Mouse (Mus musculus): ENCODE data around the gene Bmf. TPM values are rescaled to one million over a fixed set of nuclear protein-coding genes. Genes with fewer than 3 reads are reported as not detected.

Bmf gene
- total RNA-seq, 2 experiments from 2014 or later: 3.4 to 4.7 TPM

GRCm38 (mm10) chr2:118545242-118546103 lies 4.0 kb downstream of the Bmf start:
- DNase-seq: peak; percentile 91

GRCm38 (mm10) chr2:118543893-118544799 lies 5.3 kb downstream of the Bmf start:
- peak; percentile 78 for DNase-seq

- DNase-seq: no peak
Observed at GRCm38 (mm10) chr2:118542971-118543573, 6.4 kb downstream of the Bmf start.

DNA sequence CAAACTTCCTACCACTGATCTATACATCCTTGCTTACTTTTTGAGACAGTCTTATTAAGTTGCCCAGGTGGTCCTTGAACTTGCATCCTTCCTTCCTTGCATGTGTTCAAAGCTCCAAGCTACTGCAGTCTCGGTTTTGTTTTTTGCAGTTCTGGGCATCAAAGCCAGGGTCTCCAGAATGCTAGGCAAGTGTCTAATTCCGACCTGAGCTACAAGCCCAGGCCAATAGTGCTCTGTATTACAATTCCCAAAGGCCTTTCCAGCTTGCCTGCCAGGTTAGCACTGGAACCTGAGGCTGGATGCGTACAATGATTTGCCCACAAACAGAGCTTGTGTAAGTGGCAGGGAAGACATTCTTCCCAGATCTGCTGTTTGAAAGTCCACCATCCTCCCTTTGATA lies 7.8 kb downstream of the Bmf start:
- no peak for DNase-seq

- DNase-seq: peak; percentile 58
Observed at GRCm38 (mm10) chr2:118540691-118541117, 8.8 kb downstream of the Bmf start.

DNA sequence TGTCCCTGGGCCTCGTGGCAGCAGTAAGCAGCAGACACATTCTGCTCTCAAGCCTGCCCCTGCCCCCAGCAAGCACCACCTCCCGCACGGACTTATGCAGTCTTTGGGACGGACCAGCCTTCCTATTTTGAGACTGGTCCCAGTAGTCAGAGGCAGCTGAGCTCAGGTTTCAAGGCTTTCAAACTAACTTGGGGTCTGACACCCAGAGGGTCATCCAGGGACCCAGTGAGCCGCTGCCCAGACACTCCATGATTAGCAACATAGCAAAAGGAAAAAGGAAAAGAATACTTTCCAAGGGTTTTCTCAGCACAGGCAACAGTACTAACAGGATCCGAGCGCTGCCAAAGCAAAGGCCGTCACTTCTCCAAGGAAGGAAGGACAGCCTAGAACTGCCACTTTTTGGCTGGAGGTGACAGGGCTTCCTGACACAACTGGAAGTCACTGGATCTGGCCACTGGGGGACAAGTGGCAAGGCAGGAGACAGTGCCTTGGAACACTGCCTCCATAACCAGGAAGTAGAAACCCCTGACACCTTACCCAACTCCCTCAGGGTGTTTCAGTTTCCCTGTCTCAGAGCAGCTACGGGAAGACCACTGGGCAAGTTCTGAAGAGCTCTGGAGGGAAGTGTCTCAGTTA lies 9.5 kb downstream of the Bmf start:
- peak; percentile 68 for DNase-seq

DNA sequence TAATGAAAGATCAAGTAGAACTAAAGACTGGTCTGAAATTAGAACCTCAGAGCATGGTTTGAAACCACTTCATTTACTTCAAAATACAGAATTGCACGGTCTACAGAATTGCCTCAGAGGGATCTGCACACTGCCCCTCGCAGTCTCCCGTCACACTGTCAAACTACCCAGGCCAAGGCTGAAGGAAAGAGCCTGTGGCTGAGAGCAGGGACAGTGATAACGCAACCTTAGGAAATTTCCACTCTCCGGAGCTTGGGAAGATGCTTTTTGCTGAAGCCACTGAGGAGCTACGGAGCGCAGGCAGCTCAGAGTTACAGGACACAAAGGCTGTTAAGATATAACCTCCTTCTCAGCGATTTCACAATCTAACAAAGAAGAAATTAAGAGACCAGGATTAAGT lies 10.4 kb downstream of the Bmf start:
- no peak for DNase-seq

- DNase-seq: no peak
Observed at GRCm38 (mm10) chr2:118537226-118537625, 12.3 kb downstream of the Bmf start.

DNA sequence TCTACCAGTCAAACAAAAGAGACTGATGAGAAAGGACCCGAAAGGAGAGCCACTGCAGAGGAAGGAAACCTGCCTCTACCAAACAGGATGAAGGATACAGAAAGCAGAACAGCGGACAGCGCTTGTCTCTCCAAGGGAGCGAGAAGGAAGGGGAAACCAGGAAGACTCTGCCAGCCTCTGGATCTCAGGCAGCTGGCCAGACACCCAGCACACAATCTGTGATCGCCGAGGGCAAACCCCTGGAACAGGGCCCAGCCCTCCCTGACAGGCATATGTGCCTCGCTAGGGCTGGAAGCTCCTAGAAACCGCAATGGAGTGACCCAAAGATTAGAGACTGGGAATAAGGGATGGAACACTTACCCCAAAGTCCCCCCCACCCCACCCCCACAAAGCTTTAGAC lies 12.9 kb downstream of the Bmf start:
- DNase-seq: peak; percentile 51

- DNase-seq: no peak
Observed at GRCm38 (mm10) chr2:118536111-118536510, 13.4 kb downstream of the Bmf start.

GRCm38 (mm10) chr2:118533969-118534368 lies 15.5 kb downstream of the Bmf start:
- DNase-seq: no peak

GRCm38 (mm10) chr2:118532855-118533675 lies 16.4 kb downstream of the Bmf start:
- DNase-seq: no peak

- no peak for DNase-seq
Observed at GRCm38 (mm10) chr2:118532401-118532800, 17.1 kb downstream of the Bmf start.

- DNase-seq: peak; percentile 84
Observed at GRCm38 (mm10) chr2:118529466-118530181, 19.9 kb downstream of the Bmf start.

DNA sequence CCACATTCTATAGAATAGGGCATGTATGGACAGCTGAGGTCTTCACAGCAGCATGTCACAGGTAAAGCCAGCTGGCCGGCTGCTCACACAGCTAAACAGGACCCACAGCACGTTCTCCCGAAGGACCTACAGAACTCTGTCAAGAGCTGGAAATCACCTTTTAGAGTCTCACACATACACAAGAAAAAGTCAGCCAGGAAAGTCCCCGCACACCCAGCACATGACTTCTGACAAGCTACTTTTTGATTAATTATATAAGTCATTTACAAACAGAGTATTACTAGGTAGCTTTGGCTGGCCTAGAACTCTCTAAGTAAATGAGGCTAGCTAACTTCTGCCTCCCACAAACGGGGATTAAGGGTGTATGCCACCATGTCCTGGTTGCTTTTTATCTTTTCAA lies 22.9 kb downstream of the Bmf start:
- no peak for DNase-seq

DNA sequence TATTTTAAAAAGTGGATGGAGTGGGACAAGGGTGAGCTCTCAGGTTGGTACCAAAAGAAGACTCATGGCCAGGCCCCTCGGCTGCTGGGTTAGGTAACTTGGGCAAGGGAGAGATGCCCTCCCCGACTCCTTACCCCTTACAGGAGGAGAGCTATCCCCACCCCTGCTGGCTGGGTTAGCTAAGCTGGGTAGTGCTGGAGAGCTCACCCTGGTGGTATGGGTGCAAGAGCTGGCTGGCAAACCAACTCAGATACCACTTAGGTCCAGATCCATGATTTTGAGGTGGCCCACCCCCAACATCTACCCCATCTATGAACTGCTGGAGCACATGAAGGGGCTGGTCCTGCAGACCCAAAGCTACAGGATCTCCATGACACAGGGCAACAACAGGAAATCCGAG lies 24.7 kb downstream of the Bmf start:
- DNase-seq: no peak

DNA sequence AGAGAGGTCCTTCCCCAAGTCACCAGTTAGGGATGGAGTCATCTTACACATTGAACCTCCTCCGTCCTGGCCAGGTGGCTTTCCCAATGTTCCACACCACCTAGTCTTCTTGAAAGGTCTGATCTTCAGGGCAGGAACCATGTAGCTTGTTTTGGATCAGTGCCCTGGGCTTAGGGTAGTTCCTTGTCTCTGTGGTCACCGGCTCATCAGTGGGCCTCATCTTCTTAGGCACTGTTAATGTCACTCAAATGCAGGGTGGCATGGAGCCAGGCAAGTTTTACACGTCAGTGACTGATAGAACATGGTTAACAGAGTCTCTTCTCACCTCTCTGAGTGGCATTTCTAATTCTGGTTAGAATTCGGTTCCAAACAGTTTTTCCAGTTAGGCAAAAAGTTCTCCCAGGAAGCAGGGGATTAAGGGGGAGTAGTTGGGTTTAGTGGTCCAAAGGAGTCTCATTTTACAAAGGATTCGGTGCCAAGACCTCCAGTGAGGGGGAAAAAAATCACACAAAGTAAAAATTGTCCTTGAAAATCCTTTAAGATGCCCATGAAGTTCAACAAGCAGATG lies 26.2 kb downstream of the Bmf start:
- no peak for DNase-seq

GRCm38 (mm10) chr2:118522265-118522664 lies 27.2 kb downstream of the Bmf start:
- DNase-seq: no peak

GRCm38 (mm10) chr2:118520042-118520933 lies 29.2 kb downstream of the Bmf start:
- peak; percentile 68 for DNase-seq

All from gastrocnemius, postnatal 25 days (tissue).